Mouse (Mus musculus) erythroblast, embryonic 14.5 days (primary cell): ENCODE measurements around the gene Ttc37. TPM values are rescaled to one million over a fixed set of nuclear protein-coding genes. Genes with fewer than 3 reads are reported as not detected.

Source experiments
- H3K27me3 ChIP-seq: 2 replicates; pipeline ENCODE4 v1.6.1; 2012; ENCODE audit warnings: inconsistent platforms; ENCODE audit not compliant: control insufficient read depth
- H3K36me3 ChIP-seq: 2 replicates; pipeline ENCODE4 v1.6.1; 2012; ENCODE audit warnings: mild to moderate bottlenecking, inconsistent platforms; ENCODE audit not compliant: control insufficient read depth
- H3K4me1 ChIP-seq: 2 replicates; pipeline ENCODE4 v1.6.1; 2012; ENCODE audit warnings: inconsistent platforms; ENCODE audit not compliant: control insufficient read depth
- H3K4me3 ChIP-seq: replicated peaks from 2 replicates; pipeline ENCODE3; 2012; ENCODE audit warnings: moderate library complexity, mild to moderate bottlenecking, inconsistent platforms
- H3K9me3 ChIP-seq: 2 replicates; pipeline ENCODE4 v1.6.1; 2012; ENCODE audit warnings: low read length, inconsistent platforms, mixed read lengths; ENCODE audit not compliant: control insufficient read depth
- GATA1 ChIP-seq: IDR thresholded peaks from 2 replicates; pipeline ENCODE4 v1.6.1; 2012; ENCODE audit warnings: low read length, inconsistent platforms, mixed read lengths
- TAL1 ChIP-seq: IDR thresholded peaks from 3 replicates; pipeline ENCODE4 v1.6.1; 2012; ENCODE audit warnings: low read length, inconsistent platforms, mixed read lengths
- polyA plus RNA-seq: library from polyadenylated mRNA; stranded (reverse); fragments of >175 nt; gene quantifications from 2 replicates; pipeline ENCODE4 v1.2.3, GENCODE M21; 2012

Ttc37 gene
- 0.06 and 0.09 TPM in 2 replicates for polyA plus RNA-seq

DNA sequence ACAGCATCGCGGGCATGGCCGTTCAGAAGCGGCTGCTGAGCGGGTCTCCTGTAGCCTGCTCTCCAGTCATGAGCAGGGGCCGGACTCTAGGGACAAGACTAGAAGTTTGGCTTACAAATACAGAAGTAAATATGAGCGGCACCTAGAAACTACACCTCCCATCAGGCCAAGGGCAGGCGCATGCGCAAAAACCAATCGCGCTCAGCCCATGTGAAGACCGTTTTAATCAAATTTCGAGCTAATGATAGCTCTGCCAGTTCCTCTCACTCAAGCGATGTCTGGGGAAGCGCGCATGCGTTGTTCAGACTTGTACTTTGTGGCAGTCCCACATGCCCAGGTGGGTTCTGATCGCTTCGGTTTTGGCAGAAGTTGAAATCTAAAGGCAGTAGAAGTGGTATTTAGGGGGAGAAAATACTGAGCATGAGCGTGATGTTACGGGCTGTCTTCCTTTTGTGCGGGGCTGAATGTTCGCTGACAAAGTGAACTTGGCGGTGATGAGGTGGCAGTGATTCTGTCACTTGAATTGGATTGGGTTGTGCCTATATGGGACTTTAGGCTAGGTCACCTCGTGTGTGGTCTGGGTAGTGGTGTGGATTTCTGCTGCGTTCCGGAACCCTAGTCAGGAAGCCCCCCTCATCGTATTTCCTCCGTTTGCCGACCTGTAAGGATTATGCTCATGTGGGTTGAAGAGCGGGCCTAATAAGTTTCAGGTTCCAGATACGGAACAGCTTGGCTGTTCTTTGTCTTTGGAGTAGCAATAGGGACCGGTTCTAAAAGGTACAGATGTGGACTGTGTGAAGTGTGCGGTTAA lies at the start of gene Ttc37, which contains the start of gene Arsk:
TSS of gene Ttc37 (plus strand) at position 242 of the 811 bp plus-strand sequence.
TSS of gene Arsk (minus strand) at position 168 of the 811 bp plus-strand sequence.
- TF ChIP-seq TAL1 (no peak), GATA1 (no peak)
- H3K4me1 ChIP-seq, result peaks cover 34% of the 10 kb centered on the region
- H3K27me3 ChIP-seq, result no peaks in the 10 kb centered on the region
- peak within 1 kb of the TSS; percentile 94 for H3K4me3 ChIP-seq
- no peaks in the 10 kb centered on the region for H3K9me3 ChIP-seq
- H3K36me3 ChIP-seq, result peaks cover 6% of the 10 kb centered on the region

DNA sequence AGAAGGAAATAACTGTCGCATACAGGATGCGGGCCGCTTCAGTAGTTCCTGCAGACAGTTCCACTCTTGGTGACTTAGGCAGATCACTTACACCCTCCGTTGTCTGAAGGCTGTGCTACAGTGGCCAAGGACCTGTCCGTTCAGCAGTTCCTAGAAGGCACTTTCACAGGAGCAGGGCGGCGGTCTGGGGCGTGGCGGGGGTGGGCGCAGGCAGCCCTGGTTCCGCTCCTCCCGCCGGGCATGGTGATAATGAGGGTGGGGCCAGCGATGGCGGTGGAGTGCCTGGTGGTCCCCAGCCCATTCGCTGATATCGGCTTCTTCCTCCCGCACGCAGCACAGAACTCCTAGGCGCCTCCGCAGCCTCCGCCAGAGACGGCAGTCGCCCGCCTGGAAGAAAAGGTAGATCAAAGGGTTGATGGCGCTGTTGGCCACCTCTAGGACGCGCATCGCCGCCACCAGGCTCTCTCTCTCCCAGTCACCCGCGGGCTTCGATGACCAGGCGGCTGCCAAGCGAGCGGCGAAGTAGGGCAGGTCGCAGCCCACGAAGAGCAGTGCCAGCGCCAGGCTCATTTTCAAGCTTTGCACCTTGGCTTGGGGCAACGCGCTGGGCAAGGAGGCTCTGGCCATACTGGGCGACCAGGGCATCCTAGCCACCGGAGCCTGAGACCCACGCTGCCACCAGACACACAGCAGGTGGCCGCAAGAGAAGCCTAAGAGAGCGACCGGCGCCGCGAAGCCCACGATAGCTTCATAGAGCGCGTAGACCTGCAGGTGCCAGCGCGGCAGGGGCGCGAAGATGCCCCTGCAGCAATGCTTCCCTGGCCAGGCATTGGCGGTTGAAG lies 42.9 kb upstream of the Ttc37 start:
- Histone ChIP-seq H3K9me3 (no peaks in the 10 kb centered on the region), H3K27me3 (peaks cover 35% of the 10 kb centered on the region), H3K4me1 (peaks cover 51% of the 10 kb centered on the region), H3K4me3 (peak overlapping the region; percentile 67), H3K36me3 (peaks cover 7% of the 10 kb centered on the region; the same call in 1 of the 2 replicates)
- TF ChIP-seq TAL1 (no peak), GATA1 (no peak)

DNA sequence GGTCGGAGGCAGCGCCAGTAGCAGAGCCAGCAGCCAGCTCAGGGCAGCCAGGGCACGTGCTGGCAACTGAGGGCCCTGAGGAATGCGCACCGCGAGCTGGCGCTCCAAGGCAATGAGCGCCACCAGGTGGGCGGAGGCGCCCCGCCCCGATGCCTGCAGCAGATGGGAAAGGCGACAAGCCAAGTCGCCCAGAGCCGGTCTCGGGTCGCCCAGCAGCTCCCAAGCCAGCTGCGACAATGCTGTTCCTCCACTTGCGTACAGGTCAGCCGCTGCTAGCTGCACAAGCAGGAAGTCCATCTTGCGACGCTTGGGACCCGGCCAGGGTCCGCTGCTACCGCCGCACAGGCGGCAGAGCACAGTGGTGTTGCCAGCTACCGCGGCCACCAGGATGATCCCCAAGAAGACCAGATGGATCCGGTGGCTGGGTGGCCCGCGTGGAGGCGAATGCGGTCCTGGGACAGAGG lies 42.2 kb upstream of the Ttc37 start:
- no peaks in the 10 kb centered on the region for H3K9me3 ChIP-seq
- peak overlapping the region; percentile 67 for H3K4me3 ChIP-seq
- TF ChIP-seq TAL1 (no peak), GATA1 (peak; percentile 9; the same call in 1 of the 2 replicates)
- H3K27me3 ChIP-seq, result peaks cover 35% of the 10 kb centered on the region
- peaks cover 51% of the 10 kb centered on the region for H3K4me1 ChIP-seq
- H3K36me3 ChIP-seq, result peaks cover 7% of the 10 kb centered on the region; the same call in 1 of the 2 replicates

DNA sequence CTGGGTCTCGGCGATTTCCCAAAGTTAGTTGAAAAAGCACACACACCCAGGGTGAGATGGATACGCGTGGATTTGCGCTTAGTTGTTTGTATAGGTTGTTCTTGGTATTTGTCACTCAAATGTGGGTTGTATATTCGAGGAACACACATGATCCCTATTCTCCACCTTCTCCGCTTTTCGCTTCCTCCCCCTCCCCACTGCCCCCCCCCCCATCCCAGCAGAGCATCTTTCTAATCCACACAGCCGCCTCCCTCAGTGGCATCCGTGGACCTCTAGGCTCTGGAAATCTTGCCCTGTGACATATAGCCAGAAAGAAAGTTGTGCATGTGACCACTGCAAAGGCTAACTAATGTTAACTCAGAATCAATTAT lies 41.7 kb upstream of the Ttc37 start, which contains the start of gene Gpr150:
TSS of gene Gpr150 (minus strand) at position 101 of the 371 bp plus-strand sequence.
- no peaks in the 10 kb centered on the region for H3K9me3 ChIP-seq
- H3K27me3 ChIP-seq, result peaks cover 35% of the 10 kb centered on the region
- peaks cover 51% of the 10 kb centered on the region for H3K4me1 ChIP-seq
- peak within 1 kb of the TSS; percentile 67 for H3K4me3 ChIP-seq
- H3K36me3 ChIP-seq, result peaks cover 7% of the 10 kb centered on the region; the same call in 1 of the 2 replicates
- TF ChIP-seq GATA1 (no peak), TAL1 (no peak)

DNA sequence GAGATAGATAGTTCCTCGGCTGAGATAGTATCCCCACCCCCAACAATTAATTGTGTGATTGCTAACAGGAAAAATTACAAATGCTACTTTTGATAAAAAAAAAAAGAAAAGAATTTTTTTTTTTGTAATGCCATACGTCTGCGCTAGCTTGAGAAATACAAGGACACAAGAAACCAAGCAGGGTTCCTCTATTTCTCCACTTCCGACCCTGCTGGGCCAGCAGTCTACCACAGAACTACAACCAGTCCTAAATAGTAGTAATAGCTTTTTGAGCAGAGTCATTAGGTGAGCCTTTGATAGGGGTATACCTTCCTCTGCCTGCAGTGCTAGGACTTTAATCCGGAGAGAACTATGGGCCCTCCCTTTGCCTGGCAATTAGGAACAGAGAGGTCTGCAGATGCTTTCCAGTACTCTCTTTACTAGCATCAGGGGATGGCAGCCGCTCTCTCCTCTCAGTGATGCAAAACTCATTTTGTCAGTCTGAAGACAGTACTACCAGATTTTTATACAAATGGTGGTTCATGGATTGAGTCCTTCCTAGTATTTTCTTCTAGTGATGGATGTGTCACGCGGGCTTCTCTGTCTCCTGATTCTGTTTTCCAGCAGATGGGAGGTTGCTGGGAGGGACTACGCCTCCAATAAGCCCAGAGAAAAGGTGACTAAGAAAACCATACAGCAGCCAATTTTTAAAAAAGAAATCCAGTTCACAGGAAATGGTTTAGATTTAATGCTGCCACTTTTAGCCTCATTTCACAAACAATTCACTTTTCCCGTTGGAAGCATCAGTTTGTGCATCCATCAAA lies 41.1 kb upstream of the Ttc37 start:
- H3K27me3 ChIP-seq, result peaks cover 34% of the 10 kb centered on the region
- TF ChIP-seq TAL1, result no peak
- TF ChIP-seq GATA1, result no peak
- H3K4me1 ChIP-seq, result peaks cover 51% of the 10 kb centered on the region
- H3K4me3 ChIP-seq, result peak overlapping the region; percentile 67
- peaks cover 11% of the 10 kb centered on the region for H3K36me3 ChIP-seq
- H3K9me3 ChIP-seq, result no peaks in the 10 kb centered on the region

DNA sequence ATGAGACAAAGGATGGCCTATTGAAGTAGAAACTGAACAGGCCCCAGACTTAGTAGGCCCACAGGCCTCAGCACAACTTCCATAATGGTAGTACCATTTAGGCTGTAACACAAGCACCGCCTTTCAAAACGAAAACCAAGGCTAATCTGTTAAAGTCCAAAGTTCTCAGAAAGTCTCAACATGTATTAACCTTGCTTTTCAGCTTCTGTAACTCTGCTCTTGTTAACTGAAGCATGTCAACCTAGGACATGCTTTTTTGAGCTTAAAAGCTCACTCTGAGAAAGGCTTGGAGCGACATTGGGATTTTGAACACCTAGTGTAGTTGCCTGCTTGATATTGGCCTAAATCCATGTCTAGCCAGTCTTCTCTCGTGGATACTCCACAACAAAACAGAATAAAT lies 38.9 kb upstream of the Ttc37 start:
- Histone ChIP-seq H3K9me3 (no peaks in the 10 kb centered on the region), H3K27me3 (peaks cover 25% of the 10 kb centered on the region), H3K36me3 (peaks cover 19% of the 10 kb centered on the region), H3K4me3 (no peak overlapping the region), H3K4me1 (peaks cover 40% of the 10 kb centered on the region)
- TF ChIP-seq GATA1, result no peak

DNA sequence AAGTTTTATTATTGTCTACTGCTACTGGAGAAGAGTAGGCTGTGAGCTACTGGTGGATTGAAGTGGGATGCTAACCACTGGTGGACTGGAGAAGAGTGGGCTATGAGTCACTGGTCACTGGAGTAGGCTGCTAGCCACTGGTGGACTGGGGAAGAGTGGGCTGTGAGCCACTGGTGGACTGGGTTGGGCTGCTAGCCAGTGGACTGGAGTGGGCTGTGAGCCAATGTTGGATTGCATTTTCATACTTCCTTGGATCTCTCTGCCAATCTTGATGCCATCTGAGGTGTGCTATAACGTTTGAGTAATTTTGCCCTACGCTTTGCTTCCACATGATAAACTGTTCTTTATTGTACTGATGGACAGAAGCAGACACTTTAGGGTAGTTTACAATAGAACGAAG lies 36.4 kb upstream of the Ttc37 start:
- Histone ChIP-seq H3K9me3 (no peaks in the 10 kb centered on the region), H3K36me3 (peaks cover 34% of the 10 kb centered on the region), H3K4me1 (peaks cover 16% of the 10 kb centered on the region), H3K27me3 (peaks cover 3% of the 10 kb centered on the region; the same call in 1 of the 2 replicates), H3K4me3 (no peak overlapping the region)
- TF ChIP-seq TAL1 (no peak), GATA1 (no peak)

DNA sequence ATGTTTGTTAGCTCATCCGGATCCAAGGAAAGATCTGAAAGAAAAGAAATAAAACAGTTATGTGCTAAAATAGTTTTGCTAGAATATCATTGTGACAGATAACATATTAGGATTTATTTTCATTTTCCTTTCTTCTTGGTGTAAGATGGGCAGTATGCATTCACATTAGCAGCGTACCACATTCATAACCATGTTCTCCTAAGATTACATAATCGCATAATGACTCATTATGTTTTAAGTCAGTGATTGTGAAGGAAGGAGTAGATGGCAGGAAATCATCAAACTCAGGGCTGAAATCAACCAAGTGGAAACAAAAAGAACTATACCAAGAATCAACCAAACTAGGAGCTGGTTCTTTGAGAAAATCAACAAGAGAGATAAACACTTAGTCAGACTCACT lies 36.0 kb upstream of the Ttc37 start:
- Histone ChIP-seq H3K27me3 (no peaks in the 10 kb centered on the region; the same call in 1 of the 2 replicates), H3K4me1 (peaks cover 12% of the 10 kb centered on the region), H3K4me3 (no peak overlapping the region), H3K36me3 (peaks cover 34% of the 10 kb centered on the region), H3K9me3 (no peaks in the 10 kb centered on the region)
- no peak for TF ChIP-seq GATA1
- no peak for TF ChIP-seq TAL1
